Mouse (Mus musculus) limb, embryonic 12.5 days (tissue): ENCODE results near the gene Braf. TPM values are rescaled to one million over a fixed set of nuclear protein-coding genes. Genes with fewer than 3 reads are reported as not detected.
"Not testable (repeated sequence)": the region's sequence is repeated elsewhere in the genome, so short reads cannot be mapped to it uniquely, and the experiment has no call there.

Experiments
- ATAC-seq: fragments of 200-750 bp; cut with Nextera tagmentation; 2 replicates; pipeline ENCODE4 v1.8.0; 2017; ENCODE audit warnings: low read depth, moderate TSS enrichment; ENCODE audit not compliant: insufficient number of reproducible peaks, insufficient read depth, low FRiP score, low TSS enrichment
- H3K27ac ChIP-seq: fragments of 300-500 bp; sonication (generic); 2 replicates; pipeline ENCODE4 v1.5.1; 2016; ENCODE audit warnings: mild to moderate bottlenecking, moderate library complexity
- H3K27me3 ChIP-seq: fragments of 300-500 bp; sonication (generic); 2 replicates; pipeline ENCODE4 v1.6.1; 2016; ENCODE audit warnings: mild to moderate bottlenecking, moderate library complexity
- H3K36me3 ChIP-seq: fragments of 300-500 bp; sonication (generic); 2 replicates; pipeline ENCODE4 v1.6.1; 2016; ENCODE audit warnings: mild to moderate bottlenecking, moderate library complexity
- H3K4me1 ChIP-seq: fragments of 300-500 bp; sonication (generic); replicated peaks from 2 replicates; pipeline ENCODE4 v1.6.1; 2016
- H3K4me2 ChIP-seq: fragments of 300-500 bp; sonication (generic); 2 replicates; pipeline ENCODE4 v1.6.1; 2016; ENCODE audit warnings: mild to moderate bottlenecking, moderate library complexity
- H3K4me3 ChIP-seq: fragments of 300-500 bp; sonication (generic); replicated peaks from 2 replicates; pipeline ENCODE4 v1.5.1; 2016; ENCODE audit warnings: mild to moderate bottlenecking
- H3K9ac ChIP-seq: fragments of 300-500 bp; sonication (generic); replicated peaks from 2 replicates; pipeline ENCODE4 v1.6.1; 2016; ENCODE audit warnings: mild to moderate bottlenecking, moderate library complexity
- H3K9me3 ChIP-seq: fragments of 300-500 bp; sonication (generic); 2 replicates; pipeline ENCODE4 v1.6.1; 2016; ENCODE audit warnings: mild to moderate bottlenecking, moderate library complexity
- WGBS: fragments of 180-500 bp; shearing (Covaris S2); methylation state at CpG from one replicate; pipeline ENCODE4 v1.1.7; 2016; 5-methylcytosine and 5-hydroxymethylcytosine counted together
- polyA plus RNA-seq: library from polyadenylated mRNA; unstranded; fragments of >200 nt; fragmentation: Nextera tagmentation; extraction: Ambion mirVana; gene quantifications from 2 replicates; pipeline ENCODE4 v1.2.1, GENCODE M21; 2016

The Braf gene
- polyA plus RNA-seq, 1 experiment from 2014 or later, result 19.4 TPM

DNA sequence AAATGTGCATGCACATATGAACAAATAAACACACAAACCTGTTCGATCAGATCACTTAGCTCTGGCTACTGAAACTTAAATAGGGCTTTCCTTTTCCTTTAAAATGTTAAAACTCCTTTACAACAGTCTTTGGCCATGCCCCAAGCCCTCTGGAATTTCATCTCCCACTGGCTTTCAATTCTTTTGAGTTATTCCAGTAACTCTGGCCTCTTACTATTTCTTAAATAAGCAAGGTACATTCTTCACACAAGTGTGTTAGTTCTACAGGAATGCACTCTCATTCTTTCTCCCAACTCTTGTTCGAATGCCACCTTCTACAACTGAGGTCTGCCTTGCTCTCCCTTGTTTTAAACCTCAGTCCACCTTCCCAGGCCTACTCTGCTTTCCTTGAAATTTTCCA is 8.2 kb downstream of the Braf start:
- ATAC-seq, result no peak
- Histone ChIP-seq H3K9ac (no peak overlapping the region), H3K4me3 (no peak overlapping the region), H3K4me1 (peaks cover 11% of the 10 kb centered on the region), H3K36me3 (no peaks in the 10 kb centered on the region), H3K4me2 (no peak overlapping the region), H3K27ac (no peak overlapping the region), H3K9me3 (no peaks in the 10 kb centered on the region), H3K27me3 (no peaks in the 10 kb centered on the region)
- WGBS, result 87% methylated on average over 2 of the region's 2 CpGs

DNA sequence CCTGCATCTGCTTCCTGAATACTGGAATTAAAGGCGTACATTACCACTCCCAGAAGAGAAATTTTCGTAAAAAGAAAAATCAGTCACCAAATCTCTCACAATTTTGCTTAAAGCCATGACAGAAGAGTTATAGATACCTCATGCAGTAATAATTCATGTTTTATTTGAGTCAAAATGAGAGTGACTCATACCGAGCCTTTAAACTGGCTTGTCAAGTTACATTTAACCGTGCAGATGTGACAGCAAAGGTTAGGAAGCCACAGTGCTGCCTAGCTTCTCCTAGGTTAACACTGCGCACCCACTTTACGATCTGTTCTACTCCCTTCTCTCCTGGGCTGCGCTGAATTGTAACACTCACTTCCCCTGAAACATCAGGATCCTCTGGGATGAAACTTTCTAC is 10.9 kb downstream of the Braf start:
- Histone ChIP-seq H3K4me1 (no peaks in the 10 kb centered on the region), H3K36me3 (no peaks in the 10 kb centered on the region), H3K9me3 (no peaks in the 10 kb centered on the region), H3K9ac (no peak overlapping the region), H3K27ac (no peak overlapping the region), H3K27me3 (no peaks in the 10 kb centered on the region), H3K4me2 (no peak overlapping the region), H3K4me3 (no peak overlapping the region)
- no peak for ATAC-seq
- WGBS, result 64% methylated on average over 7 of the region's 7 CpGs

DNA sequence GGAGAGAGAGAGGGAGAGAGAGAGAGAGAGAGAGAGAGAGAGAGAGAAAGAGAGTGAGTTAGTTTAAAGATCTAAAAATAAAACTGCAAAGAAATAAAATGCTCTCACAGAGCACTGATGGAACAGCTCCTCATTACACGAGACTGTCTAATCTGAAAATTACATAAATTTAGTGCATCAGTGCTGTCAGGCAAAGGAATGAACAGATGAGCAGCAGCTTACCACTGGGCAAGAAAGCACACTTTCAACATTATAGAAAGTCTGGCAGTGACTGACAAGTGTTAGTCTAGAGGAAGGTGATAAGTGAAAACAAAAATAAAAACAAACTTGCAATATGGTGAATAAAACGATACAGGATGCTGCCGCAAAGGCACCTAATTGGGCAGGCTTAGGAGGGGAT is 11.9 kb downstream of the Braf start:
- WGBS, result 69% methylated on average over 3 of the region's 3 CpGs

DNA sequence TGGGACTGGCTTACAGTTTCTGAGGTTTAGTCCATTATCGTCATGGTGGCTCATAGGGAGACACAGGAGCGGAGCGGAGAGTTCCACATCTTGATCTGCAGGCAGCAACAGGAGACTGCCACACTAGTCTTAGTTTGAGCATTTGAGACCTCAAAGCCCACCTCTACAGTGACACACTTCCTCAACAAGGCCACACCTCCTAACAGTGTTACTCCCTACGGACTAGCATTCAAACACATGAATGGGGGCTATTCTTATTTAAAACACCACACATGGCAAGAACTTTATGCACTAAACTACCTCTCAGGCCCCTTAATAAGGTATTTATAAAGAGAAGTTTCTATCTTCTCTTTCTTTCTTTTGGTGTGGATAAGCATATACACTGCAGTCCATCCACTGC is 19.6 kb downstream of the Braf start:
- no peak overlapping the region for H3K9ac ChIP-seq
- no peak overlapping the region for H3K4me3 ChIP-seq
- no peaks in the 10 kb centered on the region for H3K9me3 ChIP-seq
- H3K4me1 ChIP-seq, result no peaks in the 10 kb centered on the region
- H3K4me2 ChIP-seq, result no peak overlapping the region
- H3K27me3 ChIP-seq, result no peaks in the 10 kb centered on the region
- H3K36me3 ChIP-seq, result no peaks in the 10 kb centered on the region
- ATAC-seq, result no peak
- H3K27ac ChIP-seq, result no peak overlapping the region
- WGBS, result 96% methylated on average over 4 of the region's 4 CpGs

More for the DNA sequence above, 11.9 kb downstream of the Braf start:
- ATAC-seq, result no peak
- Histone ChIP-seq H3K4me2 (no peak overlapping the region), H3K4me1 (no peaks in the 10 kb centered on the region), H3K36me3 (no peaks in the 10 kb centered on the region), H3K27me3 (no peaks in the 10 kb centered on the region), H3K27ac (no peak overlapping the region), H3K9me3 (no peaks in the 10 kb centered on the region), H3K9ac (no peak overlapping the region), H3K4me3 (no peak overlapping the region)

DNA sequence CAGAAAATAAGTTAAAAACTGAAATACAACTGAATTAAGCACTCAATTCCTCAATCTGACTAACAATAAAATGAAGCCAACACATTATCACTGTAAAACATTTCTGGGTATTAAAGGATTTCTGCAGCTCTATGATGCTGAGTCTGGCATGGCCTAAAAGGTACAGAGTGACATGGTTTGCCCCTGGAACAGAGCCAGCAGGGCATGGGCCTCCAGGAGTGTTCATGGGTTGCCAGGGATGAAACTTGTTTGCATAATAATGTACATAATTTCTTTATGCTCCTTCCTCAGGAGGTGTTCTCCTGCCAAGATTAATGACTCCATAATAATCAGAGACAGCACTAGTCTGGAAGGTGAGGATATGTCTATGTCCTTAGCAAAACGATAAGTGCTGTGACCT is 32.1 kb downstream of the Braf start:
- Histone ChIP-seq H3K9me3 (no peaks in the 10 kb centered on the region), H3K36me3 (no peaks in the 10 kb centered on the region), H3K4me3 (no peak overlapping the region), H3K27me3 (no peaks in the 10 kb centered on the region), H3K27ac (no peak overlapping the region), H3K9ac (no peak overlapping the region), H3K4me1 (no peaks in the 10 kb centered on the region), H3K4me2 (no peak overlapping the region)
- WGBS, result 96% methylated on average over 1 of the region's 1 CpGs
- no peak for ATAC-seq

DNA sequence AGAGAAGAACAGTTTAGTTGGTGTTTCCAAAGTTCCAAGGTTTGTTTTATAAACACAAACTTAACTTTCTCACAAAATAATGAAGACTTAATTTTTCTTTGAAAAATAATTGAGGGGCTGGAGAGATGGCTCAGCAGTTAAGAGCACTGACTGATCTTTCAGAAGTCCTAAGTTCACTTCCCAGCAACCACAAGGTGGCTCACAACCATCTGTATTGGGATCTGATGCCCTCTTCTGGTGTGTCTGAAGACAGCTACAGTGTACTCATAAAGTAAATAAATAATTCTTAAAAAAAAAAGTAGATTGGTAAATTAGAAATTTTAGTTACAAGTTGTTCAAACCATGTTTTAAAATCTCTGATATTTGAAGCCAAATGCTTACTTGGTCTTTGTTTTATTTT is 38.4 kb downstream of the Braf start:
- not testable (repeated sequence) for H3K36me3 ChIP-seq, H3K4me1 ChIP-seq, H3K9ac ChIP-seq, H3K9me3 ChIP-seq, H3K4me3 ChIP-seq, H3K27ac ChIP-seq, H3K27me3 ChIP-seq, H3K4me2 ChIP-seq, ATAC-seq

DNA sequence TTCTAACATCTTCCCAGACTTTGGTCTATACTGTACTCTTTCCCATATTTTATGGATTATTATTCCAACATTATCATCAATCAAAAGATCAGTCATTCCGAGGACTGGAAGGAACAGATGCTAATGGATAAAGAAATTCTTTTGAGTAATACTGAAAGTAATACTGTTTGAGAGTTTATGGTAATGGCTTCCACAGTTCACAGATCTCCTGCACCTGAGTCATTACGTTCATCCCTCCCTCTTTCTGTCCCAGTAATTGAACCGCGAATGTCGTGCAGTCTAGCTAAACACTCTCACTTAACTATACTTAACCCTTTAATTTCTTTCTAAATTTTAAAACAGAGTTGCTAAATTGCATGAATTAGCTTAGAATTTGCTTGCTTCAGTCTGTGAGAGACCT is 43.5 kb downstream of the Braf start:
- Histone ChIP-seq H3K27ac (no peak overlapping the region), H3K27me3 (no peaks in the 10 kb centered on the region), H3K9ac (no peak overlapping the region), H3K36me3 (peaks cover 16% of the 10 kb centered on the region), H3K4me1 (peaks cover 6% of the 10 kb centered on the region), H3K4me3 (no peak overlapping the region), H3K4me2 (no peak overlapping the region), H3K9me3 (peaks cover 6% of the 10 kb centered on the region; the same call in 1 of the 2 replicates)
- ATAC-seq, result no peak
- WGBS, result 58% methylated on average over 5 of the region's 5 CpGs

DNA sequence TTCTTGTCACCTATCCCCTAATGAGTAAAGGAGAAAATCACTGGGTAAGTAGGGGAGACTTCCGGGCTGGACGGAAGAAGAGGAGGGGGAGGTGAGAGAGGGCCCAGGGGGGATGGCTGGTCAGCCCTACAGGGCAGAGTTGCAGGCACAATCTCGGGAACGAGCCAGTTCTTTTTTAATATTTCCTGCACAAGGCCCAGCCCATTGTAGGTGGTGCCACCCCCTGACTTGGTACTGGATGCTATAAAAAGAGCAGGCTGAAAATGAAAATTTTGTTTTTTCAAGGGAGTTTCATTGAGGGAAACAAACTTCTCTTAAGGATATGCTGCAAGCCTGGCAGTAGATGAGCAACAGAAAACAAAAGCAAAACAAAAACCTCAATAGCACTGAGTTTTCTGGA is 44.7 kb downstream of the Braf start:
- peaks cover 8% of the 10 kb centered on the region; the same call in 1 of the 2 replicates for H3K9me3 ChIP-seq
- H3K27me3 ChIP-seq, result no peaks in the 10 kb centered on the region
- H3K27ac ChIP-seq, result no peak overlapping the region
- peaks cover 6% of the 10 kb centered on the region for H3K4me1 ChIP-seq
- no peak overlapping the region for H3K9ac ChIP-seq
- ATAC-seq, result no peak
- 15% methylated on average over 4 of the region's 4 CpGs for WGBS
- no peak overlapping the region for H3K4me2 ChIP-seq
- H3K4me3 ChIP-seq, result no peak overlapping the region
- H3K36me3 ChIP-seq, result peaks cover 24% of the 10 kb centered on the region

DNA sequence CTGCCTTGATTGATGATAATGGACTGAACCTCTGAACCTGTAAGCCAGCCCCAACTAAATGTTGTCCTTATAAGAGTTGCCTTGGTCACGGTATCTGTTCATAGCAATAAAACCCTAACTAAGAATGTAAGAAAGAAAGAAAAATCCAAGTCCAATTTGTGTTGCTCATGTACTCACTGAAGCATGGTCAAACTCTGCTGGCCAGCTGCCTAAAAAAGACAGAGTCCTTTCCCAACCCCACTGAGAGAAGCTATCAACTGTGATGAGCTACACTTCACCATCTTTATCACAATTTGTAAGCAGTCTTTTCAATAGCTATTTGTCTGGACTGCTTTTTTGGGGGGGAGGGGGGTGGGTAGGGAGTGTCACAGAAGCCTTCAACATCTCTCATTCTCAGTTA is 47.0 kb downstream of the Braf start:
- Histone ChIP-seq H3K27me3 (no peaks in the 10 kb centered on the region), H3K36me3 (peaks cover 28% of the 10 kb centered on the region), H3K9ac (no peak overlapping the region), H3K4me3 (no peak overlapping the region), H3K9me3 (peaks cover 8% of the 10 kb centered on the region; the same call in 1 of the 2 replicates), H3K27ac (no peak overlapping the region), H3K4me1 (peaks cover 6% of the 10 kb centered on the region), H3K4me2 (no peak overlapping the region)
- 100% methylated on average over 1 of the region's 1 CpGs for WGBS
- ATAC-seq, result no peak

DNA sequence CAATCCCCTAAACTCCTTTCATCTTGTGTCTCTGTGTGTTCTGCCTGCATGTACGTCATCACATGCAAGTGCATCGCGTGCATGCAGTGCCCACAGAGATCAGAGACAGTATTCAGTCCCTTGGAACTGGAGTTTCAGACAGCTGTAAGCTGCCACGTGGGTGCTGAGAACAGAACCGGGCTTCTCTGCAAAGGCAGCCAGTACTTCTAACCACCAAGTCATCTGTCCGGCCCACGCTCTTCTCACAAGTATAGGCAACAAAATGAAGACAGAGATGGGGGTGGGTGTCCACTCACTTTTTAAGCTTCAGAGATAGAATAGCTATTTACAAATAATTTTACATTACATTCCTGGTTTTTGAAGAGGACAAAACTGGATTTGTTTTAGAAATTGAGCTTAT is 50.2 kb downstream of the Braf start:
- Histone ChIP-seq H3K9me3 (peaks cover 8% of the 10 kb centered on the region; the same call in 1 of the 2 replicates), H3K9ac (no peak overlapping the region), H3K27me3 (no peaks in the 10 kb centered on the region), H3K27ac (no peak overlapping the region), H3K36me3 (peaks cover 38% of the 10 kb centered on the region), H3K4me1 (no peaks in the 10 kb centered on the region), H3K4me3 (no peak overlapping the region), H3K4me2 (no peak overlapping the region)
- WGBS, result 89% methylated on average over 7 of the region's 7 CpGs
- ATAC-seq, result no peak

DNA sequence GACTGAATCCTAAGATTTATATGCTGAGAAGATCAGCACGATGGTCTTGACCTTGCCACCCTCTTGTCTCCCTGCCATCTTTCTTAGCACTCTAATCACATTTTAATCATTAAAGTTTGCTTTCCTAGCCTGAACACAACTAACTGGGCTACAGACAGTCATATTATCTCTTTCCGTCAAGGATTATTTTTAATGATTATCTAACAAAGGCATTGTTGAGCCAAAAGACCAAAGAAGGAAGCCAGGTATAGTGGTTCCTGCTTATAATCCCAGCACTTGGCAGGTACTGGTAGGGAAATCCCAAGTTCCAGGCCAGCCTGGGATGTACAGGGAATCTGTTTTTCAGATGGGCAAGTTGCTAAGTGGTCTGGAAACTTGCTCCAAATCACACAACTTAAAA is 114.0 kb downstream of the Braf start:
- H3K27me3 ChIP-seq, result no peaks in the 10 kb centered on the region
- peaks cover 38% of the 10 kb centered on the region for H3K36me3 ChIP-seq
- no peak for ATAC-seq
- 93% methylated on average over 2 of the region's 2 CpGs for WGBS
- H3K4me1 ChIP-seq, result no peaks in the 10 kb centered on the region
- no peak overlapping the region for H3K9ac ChIP-seq
- no peak overlapping the region for H3K4me2 ChIP-seq
- H3K4me3 ChIP-seq, result no peak overlapping the region
- H3K27ac ChIP-seq, result no peak overlapping the region
- H3K9me3 ChIP-seq, result no peaks in the 10 kb centered on the region

DNA sequence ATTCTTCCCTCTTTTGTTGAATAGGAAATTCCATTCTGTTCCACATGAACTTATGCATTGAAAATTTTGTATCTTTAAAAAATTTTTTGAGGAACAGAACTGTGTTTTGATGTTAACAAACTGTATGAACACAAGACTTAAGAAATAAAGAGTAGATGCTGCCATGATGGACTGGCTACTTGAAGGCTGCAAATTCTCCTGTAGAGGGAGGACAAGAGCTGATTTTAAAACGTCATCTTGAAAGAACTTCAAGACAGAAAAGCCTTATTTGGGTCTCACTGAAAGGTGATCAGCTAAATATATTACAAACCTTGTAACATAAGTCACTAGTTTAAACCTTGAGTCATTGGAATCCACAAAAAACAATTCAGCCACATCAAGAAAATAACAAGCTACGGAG is 115.1 kb downstream of the Braf start:
- H3K4me1 ChIP-seq, result no peaks in the 10 kb centered on the region
- peaks cover 28% of the 10 kb centered on the region for H3K36me3 ChIP-seq
- H3K4me3 ChIP-seq, result no peak overlapping the region
- H3K9me3 ChIP-seq, result no peaks in the 10 kb centered on the region
- 76% methylated on average over 2 of the region's 2 CpGs for WGBS
- ATAC-seq, result no peak
- no peak overlapping the region for H3K27ac ChIP-seq
- no peak overlapping the region for H3K9ac ChIP-seq
- H3K4me2 ChIP-seq, result no peak overlapping the region
- H3K27me3 ChIP-seq, result no peaks in the 10 kb centered on the region
